Mouse (Mus musculus): ENCODE measurements around the gene Trim69.
A peak's percentile ranks its signal among the peaks of the same experiment; 100 is the strongest.

Trim69 gene

GRCm38 (mm10) chr2:122160680-122161079 is at the start of gene Trim69:
Trim69 (plus strand) TSS chr2:122160700.
- peak; percentile 81 for DNase-seq

GRCm38 (mm10) chr2:122116888-122117287 is 43.6 kb upstream of the Trim69 start:
- no peak for DNase-seq

GRCm38 (mm10) chr2:122117961-122118958 is 42.2 kb upstream of the Trim69 start, which contains the start of gene Spg11:
Spg11 (minus strand) TSS chr2:122118386.
- peak; percentile 98 for DNase-seq

GRCm38 (mm10) chr2:122125680-122126572 is 34.6 kb upstream of the Trim69 start:
- DNase-seq, result no peak

- no peak for DNase-seq
Observed at GRCm38 (mm10) chr2:122126765-122127347, 33.6 kb upstream of the Trim69 start.

GRCm38 (mm10) chr2:122127635-122128034 is 32.9 kb upstream of the Trim69 start:
- DNase-seq, result no peak

GRCm38 (mm10) chr2:122132078-122132477 is 28.4 kb upstream of the Trim69 start:
- DNase-seq, result no peak

GRCm38 (mm10) chr2:122132618-122133017 is 27.9 kb upstream of the Trim69 start:
- DNase-seq, result no peak

GRCm38 (mm10) chr2:122137839-122138465 is 22.5 kb upstream of the Trim69 start:
- DNase-seq, result no peak

GRCm38 (mm10) chr2:122140815-122141214 is 19.7 kb upstream of the Trim69 start:
- DNase-seq, result no peak

- DNase-seq, result peak; percentile 15
Observed at GRCm38 (mm10) chr2:122141332-122141967, 19.1 kb upstream of the Trim69 start.

GRCm38 (mm10) chr2:122143111-122143510 is 17.4 kb upstream of the Trim69 start:
- DNase-seq, result no peak

GRCm38 (mm10) chr2:122145756-122146155 is 14.7 kb upstream of the Trim69 start:
- DNase-seq, result no peak

- peak; percentile 10 for DNase-seq
Observed at GRCm38 (mm10) chr2:122146687-122147086, 13.8 kb upstream of the Trim69 start.

GRCm38 (mm10) chr2:122147508-122148241 is 12.8 kb upstream of the Trim69 start, which contains the start of gene B2m:
B2m (plus strand) TSS chr2:122147686.
- DNase-seq, result peak; percentile 95

GRCm38 (mm10) chr2:122148242-122148917 is 12.1 kb upstream of the Trim69 start:
- peak; percentile 43 for DNase-seq

- no peak for DNase-seq
Observed at GRCm38 (mm10) chr2:122149316-122149715, 11.2 kb upstream of the Trim69 start.

GRCm38 (mm10) chr2:122149716-122150115 is 10.8 kb upstream of the Trim69 start:
- DNase-seq, result no peak

- DNase-seq, result no peak
Observed at GRCm38 (mm10) chr2:122151221-122151620, 9.3 kb upstream of the Trim69 start.

- no peak for DNase-seq
Observed at GRCm38 (mm10) chr2:122152850-122153249, 7.7 kb upstream of the Trim69 start.
